Mouse (Mus musculus): ENCODE measurements around the gene Dhdh. TPM values are rescaled to one million over a fixed set of nuclear protein-coding genes. Genes with fewer than 3 reads are reported as not detected.

Gene Dhdh
- polyA plus RNA-seq, 1 experiment from 2014 or later: 2.2 TPM

- no peaks in the 10 kb centered on the region for H3K9me3 ChIP-seq (replicated peaks; ENCODE audit: control insufficient read depth, low read length)
- peak overlapping the region; percentile 87 for H3K9ac ChIP-seq (ENCODE audit: low read length)
- peaks cover 37% of the 10 kb centered on the region for H3K4me1 ChIP-seq (ENCODE audit: control insufficient read depth, insufficient read depth, low read length)
- no peaks in the 10 kb centered on the region for H3K27me3 ChIP-seq (ENCODE audit: control insufficient read depth, insufficient read depth, low read length)
- H3K4me2 ChIP-seq (ENCODE audit: low read depth, low read length): peak overlapping the region; percentile 56
- H3K36me3 ChIP-seq (ENCODE audit: control insufficient read depth, insufficient read depth, low read length): no peaks in the 10 kb centered on the region; the same call in 1 of the 2 replicates
- under 1% methylated on average over 16 of the region's 16 CpGs for WGBS
- H3K4me3 ChIP-seq (replicated peaks; ENCODE audit: low read length): peak overlapping the region; percentile 81
- ATAC-seq (ENCODE audit: insufficient read depth, low FRiP score): no peak
- peak overlapping the region; percentile 78 for H3K27ac ChIP-seq (ENCODE audit: low read length)
Observed at GRCm38 (mm10) chr7:45435038-45435437, 53.6 kb downstream of the Dhdh start.

GRCm38 (mm10) chr7:45434203-45435015 lies 54.2 kb downstream of the Dhdh start, which contains the start of gene Gys1:
Gene Gys1 (plus strand): TSS chr7:45434844.
- Histone ChIP-seq H3K4me2 (ENCODE audit: low read depth, low read length) (peak within 1 kb of the TSS; percentile 89), H3K4me1 (ENCODE audit: control insufficient read depth, insufficient read depth, low read length) (peaks cover 37% of the 10 kb centered on the region), H3K36me3 (ENCODE audit: control insufficient read depth, insufficient read depth, low read length) (no peaks in the 10 kb centered on the region; the same call in 1 of the 2 replicates), H3K27me3 (ENCODE audit: control insufficient read depth, insufficient read depth, low read length) (no peaks in the 10 kb centered on the region), H3K4me3 (replicated peaks; ENCODE audit: low read length) (peak within 1 kb of the TSS; percentile 81), H3K27ac (ENCODE audit: low read length) (peak within 1 kb of the TSS; percentile 88), H3K9ac (ENCODE audit: low read length) (peak within 1 kb of the TSS; percentile 87), H3K9me3 (replicated peaks; ENCODE audit: control insufficient read depth, low read length) (no peaks in the 10 kb centered on the region)
- peak; percentile 97 for ATAC-seq (ENCODE audit: insufficient read depth, low FRiP score)
- WGBS: under 1% methylated on average over 45 of the region's 45 CpGs

- Histone ChIP-seq H3K4me2 (ENCODE audit: low read depth, low read length) (peak overlapping the region; percentile 89), H3K9ac (ENCODE audit: low read length) (peak overlapping the region; percentile 84), H3K4me1 (ENCODE audit: control insufficient read depth, insufficient read depth, low read length) (peaks cover 37% of the 10 kb centered on the region), H3K9me3 (replicated peaks; ENCODE audit: control insufficient read depth, low read length) (no peaks in the 10 kb centered on the region), H3K36me3 (ENCODE audit: control insufficient read depth, insufficient read depth, low read length) (no peaks in the 10 kb centered on the region; the same call in 1 of the 2 replicates), H3K27me3 (ENCODE audit: control insufficient read depth, insufficient read depth, low read length) (no peaks in the 10 kb centered on the region), H3K4me3 (replicated peaks; ENCODE audit: low read length) (peak overlapping the region; percentile 81), H3K27ac (ENCODE audit: low read length) (peak overlapping the region; percentile 88)
- WGBS: 0% methylated on average over 7 of the region's 7 CpGs
- no peak for ATAC-seq (ENCODE audit: insufficient read depth, low FRiP score)
Observed at GRCm38 (mm10) chr7:45433835-45434202, 54.8 kb downstream of the Dhdh start.

- H3K4me3 ChIP-seq (replicated peaks; ENCODE audit: low read length): no peak overlapping the region
- H3K9ac ChIP-seq (ENCODE audit: low read length): no peak overlapping the region
- H3K27me3 ChIP-seq (ENCODE audit: control insufficient read depth, insufficient read depth, low read length): no peaks in the 10 kb centered on the region
- peaks cover 25% of the 10 kb centered on the region for H3K36me3 ChIP-seq (ENCODE audit: control insufficient read depth, insufficient read depth, low read length)
- H3K4me2 ChIP-seq (ENCODE audit: low read depth, low read length): no peak overlapping the region
- WGBS: 89% methylated on average over 8 of the region's 8 CpGs
- no peak overlapping the region for H3K27ac ChIP-seq (ENCODE audit: low read length)
- H3K9me3 ChIP-seq (replicated peaks; ENCODE audit: control insufficient read depth, low read length): no peaks in the 10 kb centered on the region
- no peaks in the 10 kb centered on the region for H3K4me1 ChIP-seq (ENCODE audit: control insufficient read depth, insufficient read depth, low read length)
- ATAC-seq (ENCODE audit: insufficient read depth, low FRiP score): no peak
Observed at GRCm38 (mm10) chr7:45426556-45426955, 62.0 kb downstream of the Dhdh start.

- Histone ChIP-seq H3K27ac (ENCODE audit: low read length) (no peak overlapping the region), H3K36me3 (ENCODE audit: control insufficient read depth, insufficient read depth, low read length) (peaks cover 23% of the 10 kb centered on the region)
Observed at GRCm38 (mm10) chr7:45421194-45421593, 67.4 kb downstream of the Dhdh start.

More at GRCm38 (mm10) chr7:45421194-45421593, 67.4 kb downstream of the Dhdh start:
- ATAC-seq (ENCODE audit: insufficient read depth, low FRiP score): no peak
- WGBS: 92% methylated on average over 14 of the region's 14 CpGs
- H3K9ac ChIP-seq (ENCODE audit: low read length): no peak overlapping the region
- H3K9me3 ChIP-seq (replicated peaks; ENCODE audit: control insufficient read depth, low read length): no peaks in the 10 kb centered on the region
- H3K27me3 ChIP-seq (ENCODE audit: control insufficient read depth, insufficient read depth, low read length): 0 out of 2 replicates have a peak, but pooled peaks cover 4% of the 10 kb centered on the region
- peaks cover 20% of the 10 kb centered on the region; the same call in 1 of the 2 replicates for H3K4me1 ChIP-seq (ENCODE audit: control insufficient read depth, insufficient read depth, low read length)
- no peak overlapping the region for H3K4me2 ChIP-seq (ENCODE audit: low read depth, low read length)
- no peak overlapping the region for H3K4me3 ChIP-seq (replicated peaks; ENCODE audit: low read length)

Small RNA genes lying within 50 kb of the gene (microRNA-seq; reads per million reads assigned to microRNA genes)
- gene Gm22133: not detected

Other genes starting within 250 kb of the Dhdh start
- gene Cd37, start 249.7 kb downstream of the Dhdh start, polyA plus RNA-seq (2015; fragmentation: Nextera tagmentation; extraction: Ambion mirVana): 2.7 and 5.0 TPM in 2 replicates
- gene Slc6a16, start 247.7 kb downstream of the Dhdh start, polyA plus RNA-seq (2015; fragmentation: Nextera tagmentation; extraction: Ambion mirVana): not detected in 2 replicates
- not detected in 2 replicates for gene Slc6a21, start 211.3 kb downstream of the Dhdh start, polyA plus RNA-seq (2015; fragmentation: Nextera tagmentation; extraction: Ambion mirVana)
- 30.1 and 32.2 TPM in 2 replicates for gene Trpm4, start 155.0 kb downstream of the Dhdh start, polyA plus RNA-seq (2015; fragmentation: Nextera tagmentation; extraction: Ambion mirVana)
- gene Hrc, start 153.5 kb downstream of the Dhdh start, polyA plus RNA-seq (2015; fragmentation: Nextera tagmentation; extraction: Ambion mirVana): 1.0 and 3.1 TPM in 2 replicates
- 5.5 and 6.3 TPM in 2 replicates for gene Ppfia3, start 121.8 kb downstream of the Dhdh start, polyA plus RNA-seq (2015; fragmentation: Nextera tagmentation; extraction: Ambion mirVana)
- gene Lin7b, start 118.2 kb downstream of the Dhdh start, polyA plus RNA-seq (2015; fragmentation: Nextera tagmentation; extraction: Ambion mirVana): 4.6 and 5.5 TPM in 2 replicates
- gene Snrnp70, start 93.1 kb downstream of the Dhdh start, polyA plus RNA-seq (2015; fragmentation: Nextera tagmentation; extraction: Ambion mirVana): 150 and 162 TPM in 2 replicates
- 0.09 TPM in 1 of 2 replicates, not detected in the other for gene Kcna7, start 83.2 kb downstream of the Dhdh start, polyA plus RNA-seq (2015; fragmentation: Nextera tagmentation; extraction: Ambion mirVana)
- gene Ntf5, start 75.1 kb downstream of the Dhdh start, polyA plus RNA-seq (2015; fragmentation: Nextera tagmentation; extraction: Ambion mirVana): 1.3 and 1.6 TPM in 2 replicates
- gene Lhb, start 68.0 kb downstream of the Dhdh start, polyA plus RNA-seq (2015; fragmentation: Nextera tagmentation; extraction: Ambion mirVana): not detected in 2 replicates
- 46.3 and 47.3 TPM in 2 replicates for gene Gys1, start 54.0 kb downstream of the Dhdh start, polyA plus RNA-seq (2015; fragmentation: Nextera tagmentation; extraction: Ambion mirVana)
- gene Ruvbl2, start 50.7 kb downstream of the Dhdh start, polyA plus RNA-seq (2015; fragmentation: Nextera tagmentation; extraction: Ambion mirVana): 115 and 118 TPM in 2 replicates
- 4,462 and 4,467 TPM in 2 replicates for gene Ftl1, start 28.9 kb downstream of the Dhdh start, polyA plus RNA-seq (2015; fragmentation: Nextera tagmentation; extraction: Ambion mirVana)
- gene Bax, start 21.9 kb downstream of the Dhdh start, polyA plus RNA-seq (2015; fragmentation: Nextera tagmentation; extraction: Ambion mirVana): 116 and 142 TPM in 2 replicates
- 1.4 and 1.5 TPM in 2 replicates for gene Tulp2, start 6.9 kb downstream of the Dhdh start, polyA plus RNA-seq (2015; fragmentation: Nextera tagmentation; extraction: Ambion mirVana)
- not detected in 2 replicates for gene Gm45808, start 2.0 kb downstream of the Dhdh start, polyA plus RNA-seq (2015; fragmentation: Nextera tagmentation; extraction: Ambion mirVana)
- gene Nucb1, start 21.6 kb upstream of the Dhdh start, polyA plus RNA-seq (2015; fragmentation: Nextera tagmentation; extraction: Ambion mirVana): 229 and 262 TPM in 2 replicates
- 25.5 and 31.2 TPM in 2 replicates for gene Ppp1r15a, start 37.5 kb upstream of the Dhdh start, polyA plus RNA-seq (2015; fragmentation: Nextera tagmentation; extraction: Ambion mirVana)
- gene Plekha4, start 37.5 kb upstream of the Dhdh start, polyA plus RNA-seq (2015; fragmentation: Nextera tagmentation; extraction: Ambion mirVana): 2.7 and 3.9 TPM in 2 replicates
- gene Hsd17b14, start 66.1 kb upstream of the Dhdh start, polyA plus RNA-seq (2015; fragmentation: Nextera tagmentation; extraction: Ambion mirVana): 2.9 and 4.8 TPM in 2 replicates
- 95.7 and 109 TPM in 2 replicates for gene Bcat2, start 81.3 kb upstream of the Dhdh start, polyA plus RNA-seq (2015; fragmentation: Nextera tagmentation; extraction: Ambion mirVana)
- gene Fgf21, start 126.7 kb upstream of the Dhdh start, polyA plus RNA-seq (2015; fragmentation: Nextera tagmentation; extraction: Ambion mirVana): 0.28 and 0.32 TPM in 2 replicates
- gene Fut1, start 128.5 kb upstream of the Dhdh start, polyA plus RNA-seq (2015; fragmentation: Nextera tagmentation; extraction: Ambion mirVana): 1.2 and 1.5 TPM in 2 replicates
- 0.15 TPM in 1 of 2 replicates, not detected in the other for gene Izumo1, start 133.0 kb upstream of the Dhdh start, polyA plus RNA-seq (2015; fragmentation: Nextera tagmentation; extraction: Ambion mirVana)
- gene Rasip1, start 138.7 kb upstream of the Dhdh start, polyA plus RNA-seq (2015; fragmentation: Nextera tagmentation; extraction: Ambion mirVana): 3.3 and 4.4 TPM in 2 replicates
- 10.9 and 14.2 TPM in 2 replicates for gene Mamstr, start 151.2 kb upstream of the Dhdh start, polyA plus RNA-seq (2015; fragmentation: Nextera tagmentation; extraction: Ambion mirVana)
- gene Fut2, start 177.6 kb upstream of the Dhdh start, polyA plus RNA-seq (2015; fragmentation: Nextera tagmentation; extraction: Ambion mirVana): 13.8 and 18.8 TPM in 2 replicates
- gene Ntn5, start 195.2 kb upstream of the Dhdh start, polyA plus RNA-seq (2015; fragmentation: Nextera tagmentation; extraction: Ambion mirVana): 0.55 and 1.2 TPM in 2 replicates
- gene Sec1, start 205.6 kb upstream of the Dhdh start, polyA plus RNA-seq (2015; fragmentation: Nextera tagmentation; extraction: Ambion mirVana): 2.9 and 3.4 TPM in 2 replicates
- gene Car11, start 211.0 kb upstream of the Dhdh start, polyA plus RNA-seq (2015; fragmentation: Nextera tagmentation; extraction: Ambion mirVana): 8.4 and 9.8 TPM in 2 replicates
- 2.7 and 2.9 TPM in 2 replicates for gene Dbp, start 216.3 kb upstream of the Dhdh start, polyA plus RNA-seq (2015; fragmentation: Nextera tagmentation; extraction: Ambion mirVana)
- 915 and 1,024 TPM in 2 replicates for gene Rpl18, start 226.7 kb upstream of the Dhdh start, polyA plus RNA-seq (2015; fragmentation: Nextera tagmentation; extraction: Ambion mirVana)
- 38.9 and 45.9 TPM in 2 replicates for gene Sphk2, start 229.2 kb upstream of the Dhdh start, polyA plus RNA-seq (2015; fragmentation: Nextera tagmentation; extraction: Ambion mirVana)
- 16.0 and 24.7 TPM in 2 replicates for gene Fam83e, start 232.4 kb upstream of the Dhdh start, polyA plus RNA-seq (2015; fragmentation: Nextera tagmentation; extraction: Ambion mirVana)
- 0.79 and 2.2 TPM in 2 replicates for gene Spaca4, start 237.0 kb upstream of the Dhdh start, polyA plus RNA-seq (2015; fragmentation: Nextera tagmentation; extraction: Ambion mirVana)

All from stomach, embryonic 16.5 days (tissue).